Mouse (Mus musculus) ES-CJ7 (cell line): ENCODE measurements around the gene Eea1.

Experiments used
- DNase-seq: peaks from one replicate; pipeline ENCODE4 v3.0.0; 2011; ENCODE audit warnings: low read depth, low spot score

Eea1 gene

GRCm38 (mm10) chr10:95949410-95949809, 9.0 kb downstream of the Eea1 start:
- DNase-seq: no peak

- no peak for DNase-seq
Measured at GRCm38 (mm10) chr10:95950194-95950593, 9.7 kb downstream of the Eea1 start.

DNA sequence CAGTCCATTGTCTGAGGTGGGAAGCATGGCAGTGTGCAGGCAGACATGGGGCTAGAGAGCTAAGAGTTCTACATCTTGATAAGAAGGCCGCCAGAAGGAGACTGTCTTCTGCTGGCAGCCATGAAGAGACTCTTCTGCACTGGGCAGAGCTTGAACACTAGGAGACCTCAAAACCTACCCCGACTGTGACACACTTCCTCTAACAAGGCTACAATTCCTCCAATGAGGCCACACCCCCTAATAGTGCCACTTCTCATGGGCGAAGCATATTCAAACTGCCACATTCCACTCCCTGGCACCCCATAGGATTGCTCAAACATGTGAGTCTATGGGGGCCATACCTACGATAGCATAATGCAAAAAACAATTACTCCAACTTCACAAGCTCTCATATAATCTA, 10.3 kb downstream of the Eea1 start:
- no peak for DNase-seq

DNA sequence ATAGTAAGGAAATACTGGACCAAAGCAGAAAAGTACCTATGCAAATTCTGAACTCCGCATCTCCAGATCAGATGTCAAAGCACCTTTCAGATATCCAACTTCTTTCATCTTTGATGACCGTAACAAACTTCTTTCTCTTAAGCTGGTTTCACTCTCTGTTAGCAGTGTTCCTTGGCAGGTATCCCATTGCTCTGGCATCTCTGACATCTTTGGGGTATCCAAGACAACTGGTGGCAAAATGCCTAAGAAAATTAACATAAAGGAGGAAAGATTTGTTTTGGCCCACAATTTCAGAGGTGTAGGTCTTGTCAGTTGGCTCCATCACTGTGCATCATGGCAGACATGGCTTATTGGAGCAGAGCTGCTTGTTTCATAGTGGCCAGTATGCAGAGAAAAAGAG, 10.9 kb downstream of the Eea1 start:
- DNase-seq: no peak

DNA sequence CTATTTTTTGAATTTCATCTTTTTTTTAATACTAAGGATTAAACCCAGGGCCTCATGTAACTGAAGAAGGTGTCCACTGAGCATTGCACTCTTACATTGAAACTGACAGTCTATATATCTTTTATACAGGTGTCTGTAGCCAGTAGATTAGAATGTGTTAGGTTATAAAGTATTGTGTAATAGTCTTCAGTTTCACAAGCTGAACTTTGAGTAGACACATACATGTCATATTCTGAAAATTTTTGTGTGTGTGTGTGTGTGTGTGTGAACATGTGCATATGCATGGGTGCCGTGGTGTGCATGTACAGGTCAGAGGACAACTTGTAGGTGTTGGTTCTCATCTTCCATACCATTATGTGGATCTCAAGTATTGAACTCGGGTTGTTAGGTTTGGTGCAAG, 16.2 kb downstream of the Eea1 start:
- no peak for DNase-seq

DNA sequence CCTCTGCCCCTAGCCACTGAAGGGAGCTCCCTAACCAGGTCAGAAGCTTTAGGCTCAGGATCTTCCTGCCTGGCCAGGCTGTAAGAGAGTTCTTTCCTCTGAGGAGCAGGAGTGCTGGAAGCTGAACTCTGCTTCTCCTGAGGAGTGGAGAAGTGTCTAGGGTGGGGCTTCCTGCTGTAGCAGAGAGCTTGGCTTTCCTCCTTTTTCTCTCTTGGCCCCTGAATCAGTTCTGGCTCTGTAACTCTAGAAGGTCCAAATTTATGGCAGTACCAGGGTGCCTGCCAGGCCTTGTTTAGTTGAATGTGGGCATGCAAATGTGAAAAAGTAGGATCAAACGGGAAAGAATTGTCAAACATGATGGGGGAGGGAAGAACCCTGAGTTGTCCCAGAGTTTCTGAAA, 17.1 kb downstream of the Eea1 start:
- DNase-seq: no peak

- DNase-seq: no peak
Measured at GRCm38 (mm10) chr10:95964679-95965078, 24.2 kb downstream of the Eea1 start.

DNA sequence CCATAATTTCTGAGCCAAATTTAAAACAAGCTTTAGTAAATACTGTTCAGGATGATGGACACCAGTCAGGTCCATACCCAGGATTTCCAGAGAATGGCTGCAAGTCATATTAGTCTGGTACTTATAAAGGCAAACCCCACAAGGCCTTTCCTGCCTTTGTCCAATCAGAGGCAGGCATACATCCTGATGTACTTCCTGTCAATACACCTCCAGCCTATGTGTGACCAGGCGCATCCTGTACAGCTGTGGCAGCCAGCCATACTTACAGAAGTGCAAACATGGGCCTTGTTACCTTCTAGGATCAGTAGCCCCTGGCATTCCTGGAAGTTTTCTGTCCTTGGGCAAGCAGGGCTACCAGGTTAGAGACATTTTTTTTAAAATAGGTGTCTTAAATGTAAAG, 29.2 kb downstream of the Eea1 start:
- no peak for DNase-seq

- no peak for DNase-seq
Measured at GRCm38 (mm10) chr10:95970744-95971212, 30.3 kb downstream of the Eea1 start.

DNA sequence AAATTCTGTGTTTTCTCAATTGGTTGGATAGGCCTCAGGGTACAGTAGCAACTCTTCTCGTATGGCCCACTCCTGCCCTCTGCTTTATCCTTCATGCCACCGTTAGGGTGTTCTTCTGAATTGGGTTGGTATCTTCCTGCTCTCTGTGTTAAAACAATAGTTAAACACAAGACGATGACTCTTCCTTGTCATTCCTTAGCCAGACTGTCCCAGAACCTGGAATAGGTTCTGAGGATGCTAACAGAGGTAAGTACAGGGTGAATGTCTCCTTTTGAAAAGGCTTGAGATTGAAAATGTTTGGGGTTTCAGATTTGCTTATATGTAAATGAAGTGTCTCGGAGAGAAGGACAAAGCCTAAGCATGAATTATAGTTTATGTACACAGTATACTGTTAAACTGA, 30.9 kb downstream of the Eea1 start:
- DNase-seq: no peak

- DNase-seq: no peak
Measured at GRCm38 (mm10) chr10:95971942-95972341, 31.5 kb downstream of the Eea1 start.

DNA sequence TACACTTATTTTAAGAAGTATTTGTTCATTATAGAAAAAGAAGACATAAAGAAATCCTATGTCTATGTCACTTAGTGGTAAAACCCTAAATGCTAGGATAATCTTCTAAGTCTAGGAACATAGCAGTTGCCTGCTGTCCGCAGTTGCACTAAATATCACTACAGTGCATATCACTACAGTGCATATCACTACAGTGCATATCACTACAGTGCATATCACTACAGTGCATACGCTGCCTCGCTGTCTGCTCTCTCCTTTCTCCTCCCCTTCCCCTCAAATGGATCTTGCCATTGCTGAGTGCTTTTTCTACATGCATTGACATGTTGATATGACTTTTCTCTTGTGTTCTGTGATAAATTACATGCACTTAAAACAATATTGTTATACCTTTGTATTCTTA, 34.0 kb downstream of the Eea1 start:
- DNase-seq: no peak

GRCm38 (mm10) chr10:95976798-95977197, 36.3 kb downstream of the Eea1 start:
- peak; percentile 75 for DNase-seq

DNA sequence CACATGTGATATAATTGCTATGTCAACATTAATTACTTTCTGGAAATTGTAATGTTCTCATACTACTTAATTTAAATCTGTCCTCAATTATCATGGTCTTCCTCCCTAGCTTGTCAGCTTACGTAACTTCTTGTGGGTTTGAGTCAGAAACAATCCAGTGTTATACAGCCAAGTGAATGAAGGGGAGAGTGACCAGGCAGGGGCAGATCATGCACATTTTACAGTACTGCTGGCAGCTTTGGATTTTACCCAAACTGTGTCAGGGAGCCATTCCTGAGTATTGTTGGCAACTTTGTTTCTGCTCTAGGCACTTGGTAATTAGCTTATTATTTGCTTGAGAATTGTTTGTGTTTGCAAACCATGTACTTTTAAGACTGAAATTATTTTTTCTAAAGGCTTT, 49.3 kb downstream of the Eea1 start:
- DNase-seq: no peak

- DNase-seq: no peak
Measured at GRCm38 (mm10) chr10:95991176-95991575, 50.7 kb downstream of the Eea1 start.

GRCm38 (mm10) chr10:96000904-96001303, 60.5 kb downstream of the Eea1 start:
- no peak for DNase-seq

DNA sequence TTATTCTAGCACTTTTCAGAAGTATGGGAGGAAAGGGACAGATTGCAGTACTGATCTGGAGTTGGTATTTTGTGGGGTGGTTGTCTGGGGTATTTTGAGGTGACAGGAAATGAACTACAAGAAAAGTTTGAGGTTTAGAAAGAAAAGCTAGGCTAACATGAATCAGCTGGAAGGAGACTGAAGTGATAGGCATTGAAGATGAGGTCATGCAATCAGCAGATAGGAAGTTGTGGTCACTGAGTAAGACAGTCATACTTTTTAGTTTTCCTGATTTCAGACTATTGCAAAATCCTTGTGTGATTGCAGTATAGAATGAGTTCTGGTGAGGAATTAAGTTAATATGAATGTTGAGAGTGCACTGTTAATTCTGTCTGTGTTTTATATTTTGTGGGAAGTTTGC, 75.3 kb downstream of the Eea1 start:
- DNase-seq: no peak

- DNase-seq: no peak
Measured at GRCm38 (mm10) chr10:96017418-96017817, 77.0 kb downstream of the Eea1 start.

GRCm38 (mm10) chr10:96033356-96033984, 93.0 kb downstream of the Eea1 start:
- DNase-seq: peak; percentile 55

DNA sequence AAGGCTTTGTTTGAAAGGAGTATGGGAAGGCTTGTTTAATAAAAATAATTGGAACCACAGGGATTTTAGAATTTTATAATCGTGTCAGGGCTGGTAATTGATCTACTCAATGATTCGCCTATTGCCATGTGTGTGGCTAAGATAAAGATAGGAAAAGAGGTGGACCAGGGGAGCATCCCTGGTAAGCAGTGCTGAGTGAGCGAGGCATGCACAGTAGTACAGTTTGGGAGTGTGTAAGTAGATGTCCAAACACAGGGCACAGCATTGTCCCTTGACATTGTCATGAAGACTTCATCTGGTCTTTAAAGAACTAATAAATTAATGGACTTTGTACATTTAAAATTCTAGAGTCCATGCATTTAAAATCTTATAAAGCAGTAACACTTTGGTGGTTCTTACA, 93.7 kb downstream of the Eea1 start:
- DNase-seq: no peak

GRCm38 (mm10) chr10:96035951-96036350, 95.5 kb downstream of the Eea1 start:
- no peak for DNase-seq

- DNase-seq: no peak
Measured at GRCm38 (mm10) chr10:96044216-96044615, 103.8 kb downstream of the Eea1 start.

DNA sequence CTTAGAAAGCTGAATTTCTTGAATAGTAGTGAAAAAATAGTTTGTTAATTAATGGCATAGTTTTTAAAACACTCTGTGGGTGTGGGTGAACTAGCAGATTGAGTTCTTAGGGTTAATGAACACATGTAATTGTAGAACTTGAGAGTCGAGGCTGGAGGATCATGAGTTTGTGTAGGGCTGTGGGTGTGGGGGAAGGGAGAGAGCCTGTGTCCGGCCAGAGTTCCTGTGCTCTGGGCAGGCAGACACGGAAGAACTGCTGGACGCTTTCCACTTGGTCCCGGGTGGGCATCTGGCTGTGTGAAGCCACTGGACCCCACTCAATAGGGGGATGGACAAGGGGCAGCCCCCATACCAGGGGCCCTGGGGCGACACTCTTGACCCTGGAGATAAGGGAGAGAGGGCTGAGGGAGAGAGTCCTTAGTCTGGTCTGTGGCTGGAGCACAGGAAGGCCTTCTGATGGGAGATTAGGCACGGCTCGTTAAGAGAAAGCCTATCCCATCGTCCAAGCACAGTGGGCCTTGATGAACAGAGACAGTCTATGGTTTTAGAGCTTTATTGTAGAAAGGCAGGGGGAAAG, 107.6 kb downstream of the Eea1 start:
- no peak for DNase-seq

DNA sequence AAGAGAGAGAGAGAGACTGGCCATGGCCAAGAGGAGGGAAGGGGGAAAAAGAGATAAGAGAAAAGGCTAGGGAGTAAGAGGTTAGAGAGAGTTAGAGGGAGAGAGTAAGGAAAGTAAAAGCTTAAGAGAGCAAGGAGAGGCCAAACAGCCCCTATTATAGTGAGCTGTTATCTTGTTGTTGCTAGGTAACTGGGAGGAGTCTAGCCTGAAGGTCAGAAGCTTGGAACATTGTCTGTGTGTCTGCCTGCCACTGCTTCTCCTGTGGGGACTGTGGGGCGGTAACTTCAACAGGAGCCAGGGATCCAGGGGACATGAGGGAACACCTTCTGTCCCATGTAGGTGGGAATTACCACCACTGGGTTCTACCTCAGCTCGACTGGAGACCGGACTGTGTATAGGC, 108.1 kb downstream of the Eea1 start:
- peak; percentile 8 for DNase-seq
